Mouse (Mus musculus) olfactory bulb, adult 2 months (tissue): ENCODE measurements around the gene Afmid. TPM values are rescaled to one million over a fixed set of nuclear protein-coding genes. Genes with fewer than 3 reads are reported as not detected.

Source experiments
- H3K27ac ChIP-seq: fragments of 200-500 bp; 2 replicates; pipeline ENCODE4 v1.5.1; 2012; ENCODE audit warnings: low read depth, low read length; ENCODE audit not compliant: insufficient read depth
- H3K4me1 ChIP-seq: fragments of 200-500 bp; 2 replicates; pipeline ENCODE4 v1.6.1; 2012; ENCODE audit warnings: low read length; ENCODE audit not compliant: control insufficient read depth, insufficient read depth
- H3K4me3 ChIP-seq: fragments of 200-500 bp; 2 replicates; pipeline ENCODE4 v1.5.1; 2012; ENCODE audit warnings: mild to moderate bottlenecking, low read depth, low read length, moderate library complexity; ENCODE audit not compliant: insufficient read depth
- CTCF ChIP-seq: fragments of 200-500 bp; IDR thresholded peaks from 2 replicates; pipeline ENCODE4 v1.5.1; 2012; ENCODE audit warnings: low read depth, mild to moderate bottlenecking, low read length, moderate library complexity; ENCODE audit not compliant: insufficient read depth
- POLR2A ChIP-seq: fragments of 200-500 bp; IDR thresholded peaks from 2 replicates; pipeline ENCODE4 v1.6.1; 2012; ENCODE audit warnings: mild to moderate bottlenecking, low read depth, low read length, moderate library complexity; ENCODE audit not compliant: insufficient read depth
- WGBS: fragments of 180-500 bp; shearing (Covaris S2); methylation state at CpG from one replicate; pipeline ENCODE4 v1.1.7; 2018; 5-methylcytosine and 5-hydroxymethylcytosine counted together
- polyA plus RNA-seq: library from polyadenylated mRNA; stranded (reverse); fragments of >200 nt; gene quantifications from 2 replicates; pipeline ENCODE4 v1.2.4, GENCODE M21; 2012; ENCODE audit warnings: low replicate concordance; ENCODE audit not compliant: missing spikeins, insufficient read depth, insufficient read length

The Afmid gene
- polyA plus RNA-seq, 1 experiment: not detected

GRCm38 (mm10) chr11:117819095-117819494, 6.6 kb upstream of the Afmid start:
- Histone ChIP-seq H3K4me3 (no peak overlapping the region), H3K27ac (no peak overlapping the region), H3K4me1 (peaks cover 4% of the 10 kb centered on the region)
- TF ChIP-seq POLR2A (no peak), CTCF (no peak)
- 63% methylated on average over 8 of the region's 8 CpGs for WGBS

DNA sequence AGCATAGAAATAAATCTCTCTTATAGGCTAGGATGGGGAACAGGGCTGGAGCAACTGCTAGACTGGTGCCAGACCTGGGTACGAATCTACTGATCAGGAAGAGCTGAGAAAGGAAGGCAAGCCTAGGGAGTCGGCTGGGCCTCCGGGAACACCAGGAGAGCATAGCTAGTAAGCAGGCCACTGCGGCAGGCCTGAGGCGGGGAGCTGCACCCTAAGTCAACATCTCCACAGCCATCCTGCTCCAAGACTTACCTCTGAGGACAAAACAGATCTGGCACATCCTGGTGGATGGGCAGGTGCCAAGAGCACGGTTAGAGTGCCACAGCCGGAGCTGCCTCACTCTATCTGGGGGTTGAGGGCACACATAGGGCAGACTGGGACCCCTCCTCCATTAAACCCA, 5.6 kb upstream of the Afmid start:
- 96% methylated on average over 7 of the region's 7 CpGs for WGBS
- Histone ChIP-seq H3K4me3 (no peak overlapping the region), H3K4me1 (peaks cover 7% of the 10 kb centered on the region)

GRCm38 (mm10) chr11:117821868-117822267, 3.9 kb upstream of the Afmid start:
- WGBS: 95% methylated on average over 9 of the region's 9 CpGs
- Histone ChIP-seq H3K4me3 (no peak overlapping the region), H3K27ac (no peak overlapping the region), H3K4me1 (peaks cover 14% of the 10 kb centered on the region)
- no peak for TF ChIP-seq POLR2A
- no peak for TF ChIP-seq CTCF

More for the DNA sequence above, 5.6 kb upstream of the Afmid start:
- TF ChIP-seq POLR2A: no peak
- no peak overlapping the region for H3K27ac ChIP-seq

- WGBS: 79% methylated on average over 7 of the region's 7 CpGs
- Histone ChIP-seq H3K27ac (no peak overlapping the region), H3K4me3 (no peak overlapping the region), H3K4me1 (peaks cover 14% of the 10 kb centered on the region)
- TF ChIP-seq POLR2A (no peak), CTCF (no peak)
These were observed 2.9 kb upstream of the Afmid start for GRCm38 (mm10) chr11:117822728-117823241.

GRCm38 (mm10) chr11:117823411-117823810, 2.3 kb upstream of the Afmid start:
- TF ChIP-seq CTCF (no peak), POLR2A (no peak)
- H3K27ac ChIP-seq: no peak overlapping the region
- peaks cover 14% of the 10 kb centered on the region for H3K4me1 ChIP-seq
- no peak overlapping the region for H3K4me3 ChIP-seq
- WGBS: 92% methylated on average over 6 of the region's 6 CpGs

- Histone ChIP-seq H3K4me3 (no peak overlapping the region), H3K4me1 (peaks cover 16% of the 10 kb centered on the region), H3K27ac (no peak overlapping the region)
- TF ChIP-seq POLR2A (no peak), CTCF (peak; percentile 95)
- WGBS: 9% methylated on average over 23 of the region's 23 CpGs
These were observed 1.4 kb upstream of the Afmid start for GRCm38 (mm10) chr11:117824060-117824969.

DNA sequence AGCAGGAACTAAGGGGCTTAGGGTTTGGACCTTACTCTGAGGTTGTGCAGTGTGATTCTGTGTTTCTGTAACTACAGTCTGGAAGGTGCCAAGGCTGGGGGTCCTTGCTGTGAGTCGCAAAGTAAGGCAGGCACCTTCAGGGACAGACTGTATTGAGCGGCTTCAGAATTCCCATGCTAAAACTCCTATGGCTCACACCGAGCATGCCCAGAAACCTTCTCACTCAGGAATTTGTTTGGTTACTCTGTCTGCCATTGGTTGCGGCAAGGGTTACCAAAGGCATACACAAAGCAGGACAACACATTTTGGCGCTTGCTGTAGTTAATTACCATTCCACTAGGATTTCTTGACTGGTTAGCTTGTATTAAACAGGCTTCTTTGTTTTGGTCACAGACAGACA, 440 bp downstream of the Afmid start:
- 20% methylated on average over 5 of the region's 5 CpGs for WGBS
- no peak overlapping the region; the same call in 1 of the 2 replicates for H3K4me3 ChIP-seq
- H3K4me1 ChIP-seq: peaks cover 15% of the 10 kb centered on the region
- no peak for TF ChIP-seq CTCF
- TF ChIP-seq POLR2A: no peak
- no peak overlapping the region for H3K27ac ChIP-seq

GRCm38 (mm10) chr11:117826916-117827315, 1.2 kb downstream of the Afmid start:
- Histone ChIP-seq H3K4me3 (no peak overlapping the region), H3K4me1 (peaks cover 15% of the 10 kb centered on the region), H3K27ac (no peak overlapping the region)
- TF ChIP-seq POLR2A (no peak), CTCF (no peak)
- 70% methylated on average over 8 of the region's 8 CpGs for WGBS

- WGBS: 74% methylated on average over 3 of the region's 3 CpGs
- peaks cover 18% of the 10 kb centered on the region for H3K4me1 ChIP-seq
These were observed 1.7 kb downstream of the Afmid start for GRCm38 (mm10) chr11:117827386-117827785.

More at GRCm38 (mm10) chr11:117827386-117827785, 1.7 kb downstream of the Afmid start:
- Histone ChIP-seq H3K27ac (no peak overlapping the region), H3K4me3 (no peak overlapping the region)
- TF ChIP-seq POLR2A (no peak), CTCF (no peak)
